Mouse (Mus musculus) adrenal gland, postnatal 14 days (tissue): ENCODE results near the gene Mmp10. TPM values are rescaled to one million over a fixed set of nuclear protein-coding genes. Genes with fewer than 3 reads are reported as not detected.

Source experiments
- total RNA-seq: library from RNA; stranded (reverse); gene quantifications from 2 replicates; pipeline ENCODE4 v1.2.3, GENCODE M21; 2021

Mmp10 gene
- total RNA-seq, 1 experiment from 2014 or later = not detected

Other genes with a start within 250 kb of the Mmp10 start
- gene Mmp13, start 229.8 kb upstream of the Mmp10 start, total RNA-seq = 0.19 TPM in 2 replicates
- 0.75 and 0.78 TPM in 2 replicates for gene Mmp12, start 158.0 kb upstream of the Mmp10 start, total RNA-seq
- gene Mmp1b, start 114.3 kb upstream of the Mmp10 start, total RNA-seq = not detected in 2 replicates
- gene Mmp3, start 56.5 kb upstream of the Mmp10 start, total RNA-seq = not detected in 2 replicates
- gene Mmp8, start 56.1 kb downstream of the Mmp10 start, total RNA-seq = 0.34 and 0.59 TPM in 2 replicates
- 1.8 and 2.1 TPM in 2 replicates for gene Mmp27, start 69.0 kb downstream of the Mmp10 start, total RNA-seq
- not detected in 2 replicates for gene Mmp20, start 125.9 kb downstream of the Mmp10 start, total RNA-seq
- gene Mmp7, start 189.7 kb downstream of the Mmp10 start, total RNA-seq = not detected in 2 replicates